Mouse (Mus musculus) hindbrain, embryonic 11.5 days (tissue): ENCODE data around the gene Zbtb22. TPM values are rescaled to one million over a fixed set of nuclear protein-coding genes. Genes with fewer than 3 reads are reported as not detected.

Experiments used
- ATAC-seq: fragments of 200-750 bp; cut with Nextera tagmentation; 2 replicates; pipeline ENCODE4 v1.8.0; 2017; ENCODE audit warnings: mild to moderate bottlenecking, moderate TSS enrichment, moderate library complexity; ENCODE audit not compliant: low FRiP score
- DNase-seq: peaks from one replicate; pipeline ENCODE4 v3.0.0-alpha.2; 2015; ENCODE audit warnings: low spot score
- H3K27ac ChIP-seq: fragments of 300-500 bp; sonication (generic); 2 replicates; pipeline ENCODE4 v1.5.1; 2014; ENCODE audit warnings: mild to moderate bottlenecking, low read depth, low read length
- H3K27me3 ChIP-seq: fragments of 300-500 bp; sonication (generic); 2 replicates; pipeline ENCODE4 v1.6.1; 2014; ENCODE audit warnings: mild to moderate bottlenecking, low read length, moderate library complexity, mixed read lengths; ENCODE audit not compliant: control insufficient read depth, insufficient read depth
- H3K36me3 ChIP-seq: fragments of 300-500 bp; sonication (generic); 2 replicates; pipeline ENCODE4 v1.6.1; 2014; ENCODE audit warnings: mild to moderate bottlenecking, low read length, moderate library complexity, mixed read lengths; ENCODE audit not compliant: control insufficient read depth, insufficient read depth
- H3K4me1 ChIP-seq: fragments of 300-500 bp; sonication (generic); replicated peaks from 2 replicates; pipeline ENCODE4 v1.6.1; 2014; ENCODE audit warnings: low read length, mixed read lengths; ENCODE audit not compliant: control insufficient read depth, insufficient read depth
- H3K4me2 ChIP-seq: fragments of 300-500 bp; sonication (generic); replicated peaks from 2 replicates; pipeline ENCODE4 v1.6.1; 2014; ENCODE audit warnings: mild to moderate bottlenecking, low read depth, low read length
- H3K4me3 ChIP-seq: fragments of 300-500 bp; sonication (generic); 2 replicates; pipeline ENCODE4 v1.5.1; 2014; ENCODE audit warnings: low read depth, low read length
- H3K9ac ChIP-seq: fragments of 300-500 bp; sonication (generic); 2 replicates; pipeline ENCODE4 v1.6.1; 2014; ENCODE audit warnings: low read depth, low read length
- H3K9me3 ChIP-seq: fragments of 300-500 bp; sonication (generic); 2 replicates; pipeline ENCODE4 v1.6.1; 2016; ENCODE audit warnings: low read length; ENCODE audit not compliant: control insufficient read depth
- WGBS: fragments of 180-500 bp; shearing (Covaris S2); extraction: QIAGEN DNeasy Blood & Tissue Kit; methylation state at CpG from one replicate; pipeline ENCODE4 v1.1.7; 2014; 5-methylcytosine and 5-hydroxymethylcytosine counted together
- polyA plus RNA-seq: library from polyadenylated mRNA; unstranded; fragments of >200 nt; fragmentation: Nextera tagmentation; extraction: Ambion mirVana; gene quantifications from 2 replicates; pipeline ENCODE4 v1.2.1, GENCODE M21; 2014

The Zbtb22 gene
- polyA plus RNA-seq, 1 experiment from 2014 or later = 8.1 TPM

DNA sequence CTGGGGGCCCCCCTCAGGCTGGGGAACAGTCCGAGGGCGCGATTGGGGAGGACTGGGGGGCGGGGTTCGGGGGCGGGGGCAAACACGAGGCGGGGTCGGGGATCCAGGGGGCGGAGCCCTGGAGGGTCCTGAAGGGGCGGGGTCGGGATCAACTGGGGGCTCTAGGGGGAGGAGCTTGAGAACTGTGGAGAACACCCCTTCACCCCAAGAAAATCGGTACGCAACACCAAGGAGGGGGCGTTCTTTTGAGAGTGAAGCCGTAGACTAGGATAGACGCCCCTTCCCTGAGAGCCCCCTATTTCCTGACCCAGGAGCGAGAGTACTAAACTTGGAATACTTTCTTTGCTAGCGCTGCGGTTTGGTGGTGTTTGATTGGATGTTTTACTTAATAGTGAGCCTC lies 590 bp downstream of the Zbtb22 start:
- Histone ChIP-seq H3K27me3 (no peaks in the 10 kb centered on the region), H3K4me2 (peak overlapping the region; percentile 59), H3K9ac (peak overlapping the region; percentile 59), H3K27ac (peak overlapping the region; percentile 78), H3K4me3 (peak overlapping the region; percentile 64), H3K9me3 (no peaks in the 10 kb centered on the region), H3K4me1 (peaks cover 20% of the 10 kb centered on the region), H3K36me3 (peaks cover 17% of the 10 kb centered on the region)
- DNase-seq = peak; percentile 80
- peak; percentile 41 for ATAC-seq
- WGBS = 2% methylated on average over 17 of the region's 20 CpGs

DNA sequence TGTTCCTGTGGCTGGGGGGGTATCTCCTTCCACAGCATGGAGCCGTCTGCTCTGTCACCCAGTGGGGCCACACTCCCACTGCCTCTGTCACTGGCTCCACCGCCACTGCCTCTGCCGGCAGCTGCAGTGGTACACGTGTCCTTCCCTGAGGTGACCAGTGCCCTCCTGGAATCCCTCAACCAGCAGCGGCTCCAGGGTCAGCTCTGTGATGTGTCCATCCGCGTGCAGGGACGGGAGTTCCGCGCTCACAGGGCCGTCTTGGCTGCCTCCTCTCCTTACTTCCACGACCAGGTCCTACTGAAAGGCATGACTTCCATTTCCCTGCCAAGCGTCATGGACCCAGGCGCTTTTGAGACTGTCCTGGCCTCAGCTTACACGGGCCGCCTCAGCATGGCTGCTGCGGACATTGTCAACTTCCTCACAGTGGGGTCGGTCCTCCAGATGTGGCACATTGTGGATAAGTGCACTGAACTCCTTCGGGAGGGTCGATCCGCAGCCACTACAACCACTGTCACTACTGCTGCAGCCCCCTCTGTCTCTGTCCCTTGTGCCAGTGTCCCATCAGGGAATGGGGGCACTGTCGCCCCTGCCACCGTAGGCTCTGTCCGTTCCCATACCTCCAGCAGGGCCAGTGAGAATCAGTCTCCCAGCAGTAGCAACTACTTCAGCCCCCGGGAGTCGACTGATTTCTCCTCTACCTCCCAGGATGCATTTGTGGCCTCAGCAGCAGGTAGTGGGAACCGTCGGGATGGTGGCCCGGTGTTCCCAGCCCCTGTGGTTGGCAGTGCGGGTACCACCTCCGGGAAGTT lies 1.3 kb downstream of the Zbtb22 start:
- no peak for ATAC-seq
- Histone ChIP-seq H3K4me3 (peak overlapping the region; percentile 64; the same call in 1 of the 2 replicates), H3K9me3 (no peaks in the 10 kb centered on the region), H3K27ac (no peak overlapping the region), H3K36me3 (peaks cover 15% of the 10 kb centered on the region), H3K4me1 (peaks cover 20% of the 10 kb centered on the region), H3K27me3 (no peaks in the 10 kb centered on the region), H3K9ac (no peak overlapping the region), H3K4me2 (peak overlapping the region; percentile 59)
- WGBS = 73% methylated on average over 31 of the region's 31 CpGs
- no peak for DNase-seq

GRCm38 (mm10) chr17:33917656-33918292 lies 2.1 kb downstream of the Zbtb22 start:
- H3K4me1 ChIP-seq = peaks cover 20% of the 10 kb centered on the region
- peaks cover 10% of the 10 kb centered on the region for H3K36me3 ChIP-seq
- WGBS = 82% methylated on average over 18 of the region's 18 CpGs
- no peak overlapping the region for H3K4me2 ChIP-seq
- no peaks in the 10 kb centered on the region for H3K9me3 ChIP-seq
- H3K4me3 ChIP-seq = no peak overlapping the region
- H3K27ac ChIP-seq = no peak overlapping the region
- ATAC-seq = no peak
- no peaks in the 10 kb centered on the region for H3K27me3 ChIP-seq
- no peak for DNase-seq
- H3K9ac ChIP-seq = no peak overlapping the region

DNA sequence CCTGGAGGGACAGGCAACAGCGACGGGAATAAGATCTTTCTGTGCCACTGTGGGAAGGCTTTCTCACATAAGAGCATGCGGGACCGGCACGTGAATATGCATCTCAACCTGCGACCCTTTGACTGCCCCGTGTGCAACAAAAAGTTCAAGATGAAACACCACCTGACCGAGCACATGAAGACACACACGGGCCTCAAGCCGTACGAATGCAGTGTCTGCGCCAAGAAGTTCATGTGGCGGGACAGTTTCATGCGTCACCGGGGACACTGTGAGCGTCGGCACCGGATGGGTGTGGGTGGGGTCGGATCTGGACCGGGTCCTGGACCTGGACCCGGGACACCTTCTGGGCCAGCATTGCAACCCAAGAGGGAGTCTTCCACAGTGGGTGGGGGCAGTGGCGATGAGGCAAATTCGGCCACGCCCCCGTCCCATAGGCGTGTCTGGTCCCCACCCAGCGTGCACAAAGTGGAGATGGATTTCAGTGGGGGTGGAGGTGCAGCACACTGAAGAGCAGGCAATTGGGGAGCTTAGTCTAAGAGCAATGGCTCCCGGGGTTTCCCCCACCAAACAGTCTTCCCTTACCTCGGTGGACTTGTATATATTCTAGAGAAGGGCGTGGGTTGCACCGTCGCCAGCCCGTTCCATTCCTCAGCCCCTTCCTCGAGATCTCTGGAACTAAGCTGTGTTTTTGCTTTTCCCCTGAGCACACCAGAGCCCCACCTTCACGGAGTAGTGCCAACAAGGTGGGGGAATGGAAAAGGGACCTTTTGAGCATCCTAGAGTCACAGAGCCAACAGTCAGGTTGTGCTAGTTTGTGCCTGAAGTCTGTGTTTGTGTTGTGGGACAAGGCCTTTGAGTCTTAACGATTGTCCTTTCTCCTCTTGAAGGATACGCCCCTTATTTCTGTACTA lies 2.8 kb downstream of the Zbtb22 start:
- Histone ChIP-seq H3K9ac (no peak overlapping the region), H3K4me3 (peak overlapping the region; percentile 49; the same call in 1 of the 2 replicates), H3K4me2 (peak overlapping the region; percentile 86), H3K27ac (0 out of 2 replicates have a peak overlapping the region, but pooled peaks have one; percentile 17), H3K27me3 (no peaks in the 10 kb centered on the region), H3K36me3 (peaks cover 6% of the 10 kb centered on the region), H3K9me3 (no peaks in the 10 kb centered on the region), H3K4me1 (peaks cover 20% of the 10 kb centered on the region)
- ATAC-seq = no peak
- WGBS = 64% methylated on average over 37 of the region's 37 CpGs
- no peak for DNase-seq

DNA sequence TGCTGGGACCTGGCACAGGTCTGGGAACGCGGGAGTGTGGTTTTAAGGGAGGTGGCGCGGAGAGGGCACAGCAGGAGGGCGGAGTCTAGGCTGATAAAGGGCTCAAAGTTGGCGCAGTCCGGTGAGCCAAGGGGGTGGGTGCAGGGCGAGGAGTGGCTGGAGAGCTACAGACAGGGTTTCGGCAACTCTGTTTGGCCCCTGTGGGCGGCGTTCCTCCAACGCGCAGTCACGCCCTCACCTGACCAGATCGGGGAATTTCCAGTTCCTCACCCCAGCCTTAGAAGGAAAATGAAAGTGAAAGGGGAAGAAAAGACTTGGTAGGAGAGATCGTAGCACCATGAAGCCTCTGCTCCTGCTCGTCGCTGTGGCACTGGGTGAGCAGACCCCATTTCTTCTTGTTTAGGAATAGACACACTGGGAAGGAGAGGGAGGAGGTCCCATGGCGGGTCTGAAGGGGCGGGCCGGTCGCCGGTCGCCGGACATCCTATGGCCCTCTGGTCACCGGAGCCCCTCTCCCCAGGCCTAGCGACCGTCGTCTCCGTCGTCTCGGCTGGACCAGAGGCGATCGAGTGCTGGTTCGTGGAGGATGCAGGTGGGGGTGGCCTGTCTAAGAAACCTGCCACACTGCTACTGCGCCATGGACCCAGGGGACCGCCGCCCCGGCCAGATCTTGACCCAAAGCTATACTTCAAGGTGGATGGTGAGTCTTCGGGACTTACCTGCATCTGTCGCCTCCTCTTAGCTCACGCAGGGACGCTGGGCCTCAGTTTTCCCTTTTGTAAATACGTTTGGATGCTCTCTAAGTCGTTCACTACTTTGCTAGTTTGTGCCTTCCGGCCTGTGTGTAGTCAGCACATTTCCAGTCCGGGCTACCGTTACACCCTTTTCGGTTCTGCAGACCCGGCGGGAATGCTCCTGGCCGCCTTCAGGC lies 3.9 kb downstream of the Zbtb22 start:
- 0 out of 2 replicates have a peak overlapping the region, but pooled peaks have one; percentile 20 for H3K27ac ChIP-seq
- H3K4me3 ChIP-seq = peak overlapping the region; percentile 49
- DNase-seq (peak; percentile 46), ATAC-seq (no peak)
- WGBS = under 1% methylated on average over 51 of the region's 52 CpGs
- H3K27me3 ChIP-seq = no peaks in the 10 kb centered on the region
- H3K9ac ChIP-seq = peak overlapping the region; percentile 67
- H3K4me2 ChIP-seq = peak overlapping the region; percentile 86
- H3K36me3 ChIP-seq = no peaks in the 10 kb centered on the region
- H3K9me3 ChIP-seq = no peaks in the 10 kb centered on the region
- peaks cover 20% of the 10 kb centered on the region for H3K4me1 ChIP-seq

GRCm38 (mm10) chr17:33920282-33921097 lies 4.8 kb downstream of the Zbtb22 start:
- ATAC-seq (peak; percentile 61), DNase-seq (peak; percentile 89)
- no peaks in the 10 kb centered on the region for H3K9me3 ChIP-seq
- WGBS = under 1% methylated on average over 36 of the region's 36 CpGs
- H3K4me1 ChIP-seq = peaks cover 20% of the 10 kb centered on the region
- no peaks in the 10 kb centered on the region for H3K27me3 ChIP-seq
- peak overlapping the region; percentile 49 for H3K4me3 ChIP-seq
- H3K27ac ChIP-seq = 0 out of 2 replicates have a peak overlapping the region, but pooled peaks have one; percentile 30
- H3K4me2 ChIP-seq = peak overlapping the region; percentile 86
- H3K9ac ChIP-seq = peak overlapping the region; percentile 67
- H3K36me3 ChIP-seq = no peaks in the 10 kb centered on the region

DNA sequence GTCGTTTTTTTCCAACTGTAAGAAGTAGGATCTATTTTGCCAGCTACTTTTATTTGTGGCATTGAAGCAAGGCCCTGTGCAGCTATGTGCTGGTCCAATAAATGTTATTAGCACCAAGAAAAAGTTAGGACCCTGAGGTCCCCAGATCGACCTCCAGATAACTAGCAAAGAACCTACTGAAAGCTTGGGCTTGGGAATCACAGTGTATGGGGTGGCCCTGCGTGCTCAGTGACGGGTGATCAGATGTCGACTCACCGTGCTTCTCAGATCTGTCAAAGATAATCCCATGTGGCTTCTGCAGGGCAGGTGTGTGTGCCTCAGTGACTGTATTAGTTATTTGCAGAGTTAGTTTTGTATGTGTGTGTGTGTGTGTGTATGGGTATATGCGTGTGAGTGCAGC lies 5.7 kb downstream of the Zbtb22 start:
- no peak overlapping the region for H3K9ac ChIP-seq
- no peaks in the 10 kb centered on the region for H3K36me3 ChIP-seq
- no peak overlapping the region for H3K4me3 ChIP-seq
- DNase-seq = no peak
- no peaks in the 10 kb centered on the region for H3K9me3 ChIP-seq
- H3K4me2 ChIP-seq = no peak overlapping the region
- H3K27me3 ChIP-seq = no peaks in the 10 kb centered on the region
- 89% methylated on average over 7 of the region's 7 CpGs for WGBS
- no peak for ATAC-seq
- peaks cover 20% of the 10 kb centered on the region for H3K4me1 ChIP-seq
- H3K27ac ChIP-seq = no peak overlapping the region
